Mouse (Mus musculus) brain, embryonic 14.5 days (tissue): ENCODE data around the gene Jchain.

Source experiments
- CTCF ChIP-seq: fragments of 200-500 bp; IDR thresholded peaks from 2 replicates; pipeline ENCODE4 v1.5.1; 2012; ENCODE audit warnings: inconsistent platforms, mild to moderate bottlenecking, moderate library complexity, borderline replicate concordance; ENCODE audit not compliant: insufficient read depth, insufficient read length; ENCODE audit errors: extremely low read depth
- POLR2A ChIP-seq: fragments of 200-500 bp; IDR thresholded peaks from 2 replicates; pipeline ENCODE4 v1.6.1; 2012; ENCODE audit warnings: mild to moderate bottlenecking, inconsistent platforms, borderline replicate concordance; ENCODE audit not compliant: poor library complexity, insufficient read depth, insufficient read length, severe bottlenecking; ENCODE audit errors: extremely low read depth

GRCm38 (mm10) chr5:88566034-88566841 is 38.5 kb upstream of the Jchain start:
- TF ChIP-seq POLR2A (no peak), CTCF (no peak)
